Mouse (Mus musculus) limb, embryonic 12.5 days (tissue): ENCODE data around the gene Gramd4. TPM values are rescaled to one million over a fixed set of nuclear protein-coding genes. Genes with fewer than 3 reads are reported as not detected.

ENCODE experiments used
- ATAC-seq: fragments of 200-750 bp; cut with Nextera tagmentation; 2 replicates; pipeline ENCODE4 v1.8.0; 2017; ENCODE audit warnings: low read depth, moderate TSS enrichment; ENCODE audit not compliant: insufficient number of reproducible peaks, insufficient read depth, low FRiP score, low TSS enrichment
- H3K27ac ChIP-seq: fragments of 300-500 bp; sonication (generic); 2 replicates; pipeline ENCODE4 v1.5.1; 2016; ENCODE audit warnings: mild to moderate bottlenecking, moderate library complexity
- H3K27me3 ChIP-seq: fragments of 300-500 bp; sonication (generic); 2 replicates; pipeline ENCODE4 v1.6.1; 2016; ENCODE audit warnings: mild to moderate bottlenecking, moderate library complexity
- H3K36me3 ChIP-seq: fragments of 300-500 bp; sonication (generic); 2 replicates; pipeline ENCODE4 v1.6.1; 2016; ENCODE audit warnings: mild to moderate bottlenecking, moderate library complexity
- H3K4me1 ChIP-seq: fragments of 300-500 bp; sonication (generic); replicated peaks from 2 replicates; pipeline ENCODE4 v1.6.1; 2016
- H3K4me2 ChIP-seq: fragments of 300-500 bp; sonication (generic); 2 replicates; pipeline ENCODE4 v1.6.1; 2016; ENCODE audit warnings: mild to moderate bottlenecking, moderate library complexity
- H3K4me3 ChIP-seq: fragments of 300-500 bp; sonication (generic); replicated peaks from 2 replicates; pipeline ENCODE4 v1.5.1; 2016; ENCODE audit warnings: mild to moderate bottlenecking
- H3K9ac ChIP-seq: fragments of 300-500 bp; sonication (generic); replicated peaks from 2 replicates; pipeline ENCODE4 v1.6.1; 2016; ENCODE audit warnings: mild to moderate bottlenecking, moderate library complexity
- H3K9me3 ChIP-seq: fragments of 300-500 bp; sonication (generic); 2 replicates; pipeline ENCODE4 v1.6.1; 2016; ENCODE audit warnings: mild to moderate bottlenecking, moderate library complexity
- WGBS: fragments of 180-500 bp; shearing (Covaris S2); methylation state at CpG from one replicate; pipeline ENCODE4 v1.1.7; 2016; 5-methylcytosine and 5-hydroxymethylcytosine counted together
- polyA plus RNA-seq: library from polyadenylated mRNA; unstranded; fragments of >200 nt; fragmentation: Nextera tagmentation; extraction: Ambion mirVana; gene quantifications from 2 replicates; pipeline ENCODE4 v1.2.1, GENCODE M21; 2016

Gene Gramd4
- polyA plus RNA-seq, 1 experiment from 2014 or later: 19.2 TPM

DNA sequence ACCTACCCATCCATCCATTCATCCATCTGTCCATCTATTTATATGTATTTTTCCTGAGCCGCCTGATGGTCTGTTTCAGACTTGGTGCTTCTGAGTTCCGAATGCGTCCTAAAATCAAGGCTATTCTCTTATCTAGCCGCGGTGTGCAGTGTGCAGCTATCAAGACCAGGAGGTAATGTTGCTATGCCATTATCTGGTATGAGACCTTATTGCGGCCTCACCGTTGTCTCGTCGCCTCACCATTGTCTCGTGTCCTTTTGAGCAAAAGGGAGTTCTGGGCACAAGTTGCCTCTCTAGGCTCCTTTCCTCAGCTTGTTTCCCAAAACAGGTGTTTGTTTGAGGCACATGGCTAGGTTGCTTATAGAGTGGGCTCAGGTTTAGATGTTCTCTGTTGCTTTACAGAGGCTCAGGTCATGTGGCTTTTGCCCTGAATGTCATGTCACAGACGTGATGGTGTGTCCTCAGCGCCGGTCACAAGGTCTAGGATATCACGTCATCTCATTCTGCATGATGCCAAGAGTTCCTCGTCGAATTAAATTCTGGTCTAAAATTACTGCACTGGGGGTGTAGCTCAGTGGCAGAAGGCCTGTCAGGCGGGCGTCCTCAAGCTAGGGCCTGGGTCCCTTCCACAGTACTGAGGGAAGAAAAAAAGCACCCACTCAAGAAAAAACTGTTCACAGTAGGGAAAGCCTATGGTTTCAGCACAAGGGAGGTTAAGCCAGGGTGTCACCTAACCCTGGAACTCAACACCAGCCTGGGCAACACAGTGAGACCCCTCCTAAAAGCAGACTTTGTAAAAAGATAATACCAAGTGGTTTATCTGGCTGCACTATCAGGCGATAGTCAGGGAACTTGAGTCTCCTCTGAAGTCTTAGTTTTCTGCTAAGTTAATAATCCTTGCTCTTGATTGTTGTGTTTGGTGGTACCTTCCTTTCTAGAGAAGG lies 47.2 kb downstream of the Gramd4 start:
- Histone ChIP-seq H3K9ac (no peak overlapping the region), H3K27ac (no peak overlapping the region), H3K4me1 (peaks cover 12% of the 10 kb centered on the region), H3K4me2 (no peak overlapping the region), H3K4me3 (no peak overlapping the region), H3K9me3 (no peaks in the 10 kb centered on the region), H3K27me3 (no peaks in the 10 kb centered on the region), H3K36me3 (peaks cover 32% of the 10 kb centered on the region; the same call in 1 of the 2 replicates)
- WGBS: 93% methylated on average over 19 of the region's 19 CpGs
- ATAC-seq: no peak

DNA sequence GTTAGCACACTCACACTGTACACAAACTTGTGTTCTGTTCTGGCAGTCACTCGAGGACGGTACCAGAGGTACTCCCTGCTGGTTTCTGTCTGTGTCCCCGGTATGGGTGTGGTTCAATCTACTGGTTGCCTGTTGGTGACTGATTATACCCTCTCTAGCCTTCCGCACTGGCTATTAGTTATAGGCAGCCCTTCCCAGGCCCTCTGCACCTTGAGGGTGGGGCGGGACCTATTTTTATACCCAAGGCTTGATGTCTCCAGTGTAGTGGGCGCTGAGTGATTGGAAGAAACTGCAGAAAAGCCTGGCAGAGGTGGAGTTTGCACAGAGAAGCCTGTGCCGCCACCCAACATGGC lies 47.8 kb downstream of the Gramd4 start:
- no peak for ATAC-seq
- H3K4me3 ChIP-seq: no peak overlapping the region
- H3K27ac ChIP-seq: no peak overlapping the region
- H3K27me3 ChIP-seq: no peaks in the 10 kb centered on the region
- H3K9ac ChIP-seq: no peak overlapping the region
- 88% methylated on average over 7 of the region's 7 CpGs for whole genome bisulfite sequencing
- H3K36me3 ChIP-seq: peaks cover 32% of the 10 kb centered on the region; the same call in 1 of the 2 replicates
- H3K4me1 ChIP-seq: peaks cover 10% of the 10 kb centered on the region; the same call in 1 of the 2 replicates
- H3K4me2 ChIP-seq: no peak overlapping the region
- no peaks in the 10 kb centered on the region for H3K9me3 ChIP-seq

- Histone ChIP-seq H3K4me2 (no peak overlapping the region), H3K4me1 (peaks cover 9% of the 10 kb centered on the region; the same call in 1 of the 2 replicates), H3K4me3 (no peak overlapping the region), H3K27ac (no peak overlapping the region), H3K36me3 (peaks cover 31% of the 10 kb centered on the region; the same call in 1 of the 2 replicates), H3K9me3 (no peaks in the 10 kb centered on the region), H3K27me3 (no peaks in the 10 kb centered on the region), H3K9ac (no peak overlapping the region)
- no peak for ATAC-seq
- 89% methylated on average over 6 of the region's 6 CpGs for WGBS
These were observed 48.3 kb downstream of the Gramd4 start for GRCm38 (mm10) chr15:86105751-86106150.

DNA sequence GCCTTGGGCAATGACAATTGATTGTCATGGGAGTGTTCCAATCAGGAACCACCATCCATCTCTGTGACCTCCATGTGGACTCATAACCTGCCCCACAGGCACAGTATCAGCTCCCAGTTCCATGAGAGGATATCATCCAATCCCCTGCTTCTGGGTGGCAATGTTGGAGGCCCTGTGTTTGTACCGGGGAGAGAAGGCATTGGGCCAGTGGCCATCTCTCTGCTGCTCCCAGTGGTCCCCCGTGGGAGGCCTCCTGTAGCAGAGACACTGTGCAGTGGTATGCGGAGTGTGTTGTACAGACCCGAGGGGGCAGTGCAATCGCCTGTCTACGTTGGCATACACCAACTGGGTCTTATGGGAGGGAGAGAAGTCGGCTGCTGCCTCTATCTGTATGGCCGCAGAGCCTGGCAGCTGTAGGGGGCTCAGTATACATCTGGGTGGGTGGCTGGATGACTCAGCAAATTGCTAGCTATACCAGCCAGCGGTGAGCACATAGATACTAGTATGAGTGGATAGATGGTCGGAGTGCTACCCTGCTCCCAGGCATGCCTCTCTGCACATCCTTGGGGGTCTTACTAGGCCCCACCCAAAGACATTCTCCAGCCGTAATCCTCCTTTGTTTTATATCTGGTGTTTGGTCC lies 50.5 kb downstream of the Gramd4 start:
- 87% methylated on average over 11 of the region's 11 CpGs for WGBS
- no peaks in the 10 kb centered on the region for H3K9me3 ChIP-seq
- H3K27me3 ChIP-seq: no peaks in the 10 kb centered on the region
- peaks cover 18% of the 10 kb centered on the region; the same call in 1 of the 2 replicates for H3K36me3 ChIP-seq
- ATAC-seq: no peak
- H3K9ac ChIP-seq: no peak overlapping the region
- H3K27ac ChIP-seq: no peak overlapping the region
- no peak overlapping the region for H3K4me3 ChIP-seq
- no peak overlapping the region for H3K4me2 ChIP-seq
- H3K4me1 ChIP-seq: peaks cover 16% of the 10 kb centered on the region

GRCm38 (mm10) chr15:86109245-86109644 lies 51.8 kb downstream of the Gramd4 start:
- Histone ChIP-seq H3K27ac (no peak overlapping the region), H3K4me2 (no peak overlapping the region), H3K4me3 (no peak overlapping the region), H3K9me3 (no peaks in the 10 kb centered on the region), H3K27me3 (no peaks in the 10 kb centered on the region), H3K36me3 (peaks cover 11% of the 10 kb centered on the region; the same call in 1 of the 2 replicates), H3K9ac (no peak overlapping the region), H3K4me1 (peaks cover 24% of the 10 kb centered on the region)
- ATAC-seq: no peak
- WGBS: 82% methylated on average over 7 of the region's 7 CpGs

DNA sequence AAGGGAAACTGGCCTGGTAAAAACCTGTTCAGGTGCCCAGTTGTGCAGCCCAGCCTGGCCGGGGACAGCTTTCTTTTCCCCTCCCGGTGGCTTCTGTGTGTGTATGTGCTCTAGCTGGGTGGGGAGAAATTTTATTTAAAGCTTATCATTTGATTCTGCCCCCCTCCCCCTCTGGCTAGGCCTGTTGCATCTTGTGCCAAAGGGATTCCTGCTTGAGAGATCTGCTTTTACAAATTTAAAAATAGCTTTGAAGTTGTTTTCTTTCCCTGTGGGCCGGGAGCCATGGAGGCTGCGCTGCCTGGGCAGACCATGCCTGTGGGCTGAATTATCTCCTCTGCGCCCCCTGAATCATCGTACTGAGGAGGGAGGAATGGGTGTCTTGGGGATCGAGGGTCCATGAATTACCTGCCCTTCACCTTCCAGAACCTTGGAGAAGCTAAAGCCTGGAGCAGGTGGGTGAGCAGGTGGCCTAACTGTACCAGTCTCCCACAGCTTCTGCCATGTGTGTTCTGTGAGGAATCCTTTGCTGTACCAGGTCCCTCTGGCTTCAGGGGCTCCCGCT lies 52.2 kb downstream of the Gramd4 start:
- H3K9ac ChIP-seq: no peak overlapping the region
- H3K4me2 ChIP-seq: no peak overlapping the region
- no peaks in the 10 kb centered on the region for H3K27me3 ChIP-seq
- H3K36me3 ChIP-seq: 0 out of 2 replicates have a peak, but pooled peaks cover 7% of the 10 kb centered on the region
- 85% methylated on average over 8 of the region's 8 CpGs for WGBS
- no peak overlapping the region for H3K27ac ChIP-seq
- H3K4me1 ChIP-seq: peaks cover 24% of the 10 kb centered on the region
- no peak for ATAC-seq
- no peaks in the 10 kb centered on the region for H3K9me3 ChIP-seq
- H3K4me3 ChIP-seq: no peak overlapping the region

- no peak overlapping the region for H3K4me3 ChIP-seq
- no peaks in the 10 kb centered on the region for H3K9me3 ChIP-seq
- ATAC-seq: no peak
- no peak overlapping the region for H3K4me2 ChIP-seq
- peaks cover 24% of the 10 kb centered on the region for H3K4me1 ChIP-seq
- 83% methylated on average over 10 of the region's 10 CpGs for WGBS
- H3K27me3 ChIP-seq: no peaks in the 10 kb centered on the region
- H3K9ac ChIP-seq: no peak overlapping the region
- no peak overlapping the region for H3K27ac ChIP-seq
- no peaks in the 10 kb centered on the region for H3K36me3 ChIP-seq
These were observed 53.0 kb downstream of the Gramd4 start for GRCm38 (mm10) chr15:86110361-86111103.

- Histone ChIP-seq H3K4me2 (peak overlapping the region; percentile 17), H3K27me3 (no peaks in the 10 kb centered on the region), H3K9me3 (no peaks in the 10 kb centered on the region), H3K4me1 (peaks cover 31% of the 10 kb centered on the region), H3K9ac (peak overlapping the region; percentile 35; the same call in 1 of the 2 replicates), H3K27ac (peak overlapping the region; percentile 54; the same call in 1 of the 2 replicates), H3K4me3 (no peak overlapping the region), H3K36me3 (no peaks in the 10 kb centered on the region)
- WGBS: 8% methylated on average over 10 of the region's 10 CpGs
- ATAC-seq: no peak
These were observed 55.3 kb downstream of the Gramd4 start for GRCm38 (mm10) chr15:86112707-86113341.

- H3K36me3 ChIP-seq: no peaks in the 10 kb centered on the region
- peaks cover 32% of the 10 kb centered on the region for H3K4me1 ChIP-seq
- WGBS: 4% methylated on average over 9 of the region's 9 CpGs
- ATAC-seq: no peak
- H3K9me3 ChIP-seq: no peaks in the 10 kb centered on the region
- no peak overlapping the region for H3K9ac ChIP-seq
- H3K4me3 ChIP-seq: no peak overlapping the region
- H3K27me3 ChIP-seq: no peaks in the 10 kb centered on the region
- H3K4me2 ChIP-seq: peak overlapping the region; percentile 17
- peak overlapping the region; percentile 29; the same call in 1 of the 2 replicates for H3K27ac ChIP-seq
These were observed 55.8 kb downstream of the Gramd4 start for GRCm38 (mm10) chr15:86113342-86113710.

DNA sequence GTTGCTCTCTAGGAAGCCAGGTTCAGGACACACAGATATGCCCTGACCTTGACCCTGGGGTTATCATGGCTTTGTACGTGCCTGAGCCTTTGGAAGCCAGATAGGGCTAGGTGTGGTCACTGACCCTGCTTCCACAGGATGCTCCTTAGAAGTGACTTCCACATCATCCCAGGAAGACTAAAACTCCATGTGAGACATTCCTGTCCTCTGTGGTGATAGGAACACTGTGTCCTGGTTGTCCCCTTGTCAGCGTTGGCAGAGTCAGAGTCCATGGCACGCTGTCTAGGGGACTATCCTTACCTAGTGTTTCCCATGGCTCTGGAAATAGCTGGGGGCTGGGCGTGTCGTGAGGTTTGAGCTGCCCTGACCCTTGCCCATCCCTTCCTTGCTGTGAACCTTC lies 58.9 kb downstream of the Gramd4 start:
- H3K36me3 ChIP-seq: peaks cover 26% of the 10 kb centered on the region
- WGBS: 50% methylated on average over 5 of the region's 5 CpGs
- no peaks in the 10 kb centered on the region for H3K9me3 ChIP-seq
- H3K9ac ChIP-seq: no peak overlapping the region
- H3K4me3 ChIP-seq: no peak overlapping the region
- no peak overlapping the region for H3K4me2 ChIP-seq
- ATAC-seq: no peak
- H3K27me3 ChIP-seq: no peaks in the 10 kb centered on the region
- H3K27ac ChIP-seq: no peak overlapping the region
- peaks cover 28% of the 10 kb centered on the region for H3K4me1 ChIP-seq
